Mouse (Mus musculus) kidney, postnatal 10 days (tissue): ENCODE results near the gene Pnma1.

Experiments used
- DNase-seq: peaks from one replicate; pipeline ENCODE4 v3.0.0; 2021; ENCODE audit warnings: mixed read lengths

Pnma1 gene

DNA sequence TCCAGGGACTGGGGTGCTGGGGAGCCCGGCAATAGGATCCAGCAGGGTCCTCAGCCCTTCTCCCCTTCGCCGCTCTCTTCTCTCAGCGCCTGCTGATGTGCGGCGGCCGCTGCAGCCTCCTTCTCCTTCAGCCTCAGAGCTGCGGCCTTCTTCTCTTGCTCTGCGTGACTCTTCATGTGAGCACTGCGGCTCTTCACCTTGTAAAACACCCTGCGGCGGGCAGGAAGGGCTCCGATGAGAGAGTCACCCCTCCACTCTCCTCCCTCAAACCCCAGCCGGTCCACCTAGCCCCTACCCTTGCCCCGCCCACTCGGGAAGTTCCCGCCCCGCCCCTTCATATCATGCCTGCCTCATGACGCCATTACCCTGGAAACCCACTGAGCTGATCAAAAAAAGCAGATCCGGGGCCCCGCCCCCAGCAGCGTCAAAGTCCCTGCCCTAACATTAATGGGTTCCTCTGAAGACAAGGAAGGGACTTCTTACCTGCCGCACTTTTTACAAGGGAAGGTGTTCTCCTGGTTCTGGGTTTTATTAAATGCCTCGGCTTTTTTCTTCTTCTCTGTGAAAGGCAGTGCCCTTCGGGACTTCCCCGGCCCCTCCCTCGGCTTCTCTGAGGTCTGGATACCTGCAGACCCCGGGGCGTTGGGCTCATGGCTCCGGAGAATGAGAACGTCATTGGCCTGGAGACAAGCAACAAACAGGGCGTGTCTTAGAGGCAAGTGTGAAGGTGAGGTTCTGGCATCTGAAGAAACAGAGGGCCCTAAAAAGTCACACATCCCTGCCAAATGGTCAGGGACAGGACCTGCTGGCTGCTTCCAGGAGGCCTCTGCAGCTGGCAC, 4.3 kb upstream of the Pnma1 start:
- no peak for DNase-seq

DNA sequence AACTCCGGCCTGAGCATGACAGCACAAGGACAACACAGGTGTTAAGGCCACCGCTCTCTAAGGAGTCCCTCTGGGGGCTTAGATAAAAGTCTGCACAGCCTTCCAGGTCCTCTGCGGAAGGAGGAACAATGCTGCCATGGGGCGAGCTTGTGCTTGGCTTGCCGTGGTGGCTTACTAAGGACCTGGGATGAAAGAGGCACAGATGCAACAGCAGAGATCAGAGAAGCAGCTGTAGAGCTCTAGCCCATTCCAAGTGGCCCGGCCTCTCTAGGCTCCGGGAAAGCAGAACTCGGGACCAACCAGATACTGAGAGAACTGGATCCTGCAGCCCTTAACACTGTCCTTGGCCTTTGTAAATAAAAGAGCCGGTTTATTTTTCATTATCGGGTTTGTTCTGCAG, 3.6 kb upstream of the Pnma1 start:
- DNase-seq: no peak

GRCm38 (mm10) chr12:84150976-84151375, 2.7 kb upstream of the Pnma1 start:
- no peak for DNase-seq

DNA sequence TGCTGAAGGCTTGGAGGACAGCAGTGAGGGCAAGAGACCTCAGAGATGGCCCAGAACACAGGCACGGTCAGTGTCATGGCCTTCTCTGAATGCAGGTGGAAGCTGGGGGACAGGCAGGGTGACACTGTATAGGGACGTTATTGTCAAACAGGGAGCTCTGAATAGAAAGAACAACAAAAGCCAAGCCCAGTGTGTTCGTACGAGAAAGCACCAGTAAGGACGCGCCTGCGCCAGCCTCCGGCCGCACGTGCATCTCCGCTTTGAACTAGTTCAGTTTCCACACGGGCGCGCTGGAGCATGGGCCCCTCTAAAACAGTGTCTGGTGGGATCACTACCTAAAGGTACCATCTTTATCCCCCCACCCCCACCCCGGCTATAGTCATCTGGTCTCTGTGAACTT, 1.7 kb upstream of the Pnma1 start:
- DNase-seq: no peak

GRCm38 (mm10) chr12:84148622-84149012, 328 bp upstream of the Pnma1 start:
- no peak for DNase-seq

GRCm38 (mm10) chr12:84142281-84143050, 5.8 kb downstream of the Pnma1 start:
- no peak for DNase-seq

DNA sequence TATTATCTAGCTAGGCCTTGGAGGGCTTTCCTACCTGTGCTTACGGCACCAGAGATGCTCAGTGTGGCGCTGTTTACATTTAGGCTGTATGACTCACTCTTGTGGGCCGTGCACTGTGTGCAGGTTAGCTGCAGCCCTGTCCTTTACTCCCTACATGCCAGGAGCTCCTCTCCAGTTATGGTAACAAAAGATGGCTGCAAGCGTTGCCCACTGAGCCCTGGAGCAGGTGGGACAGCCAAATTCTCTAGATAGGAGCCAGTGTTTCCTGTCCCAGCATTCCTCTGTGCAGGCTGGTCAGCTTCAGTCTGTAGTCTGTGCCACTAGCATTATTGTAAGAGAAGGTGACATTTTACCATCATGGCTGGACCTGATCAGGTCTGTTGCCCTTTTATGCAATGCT, 7.0 kb downstream of the Pnma1 start:
- no peak for DNase-seq

- no peak for DNase-seq
These were observed 8.2 kb downstream of the Pnma1 start for GRCm38 (mm10) chr12:84140135-84140534.

DNA sequence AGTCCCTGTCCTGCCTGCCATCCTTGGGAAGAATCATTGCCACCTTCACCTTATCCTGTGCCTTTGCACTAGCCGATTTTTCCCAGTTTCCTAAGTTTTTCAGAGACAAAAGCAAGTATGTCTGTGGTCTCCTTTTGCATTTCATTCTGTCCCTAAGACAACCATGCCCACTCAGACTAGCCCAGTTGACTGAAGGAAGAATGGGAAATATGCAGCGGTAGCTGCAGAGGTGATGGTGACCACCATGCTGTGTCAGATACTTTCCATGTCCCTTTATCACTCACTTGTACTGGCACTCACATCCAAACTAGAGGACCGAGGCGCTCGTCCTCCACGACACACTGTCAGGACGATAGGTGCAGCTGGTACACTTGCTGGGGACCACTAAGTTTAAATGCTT, 11.2 kb downstream of the Pnma1 start:
- DNase-seq: no peak

DNA sequence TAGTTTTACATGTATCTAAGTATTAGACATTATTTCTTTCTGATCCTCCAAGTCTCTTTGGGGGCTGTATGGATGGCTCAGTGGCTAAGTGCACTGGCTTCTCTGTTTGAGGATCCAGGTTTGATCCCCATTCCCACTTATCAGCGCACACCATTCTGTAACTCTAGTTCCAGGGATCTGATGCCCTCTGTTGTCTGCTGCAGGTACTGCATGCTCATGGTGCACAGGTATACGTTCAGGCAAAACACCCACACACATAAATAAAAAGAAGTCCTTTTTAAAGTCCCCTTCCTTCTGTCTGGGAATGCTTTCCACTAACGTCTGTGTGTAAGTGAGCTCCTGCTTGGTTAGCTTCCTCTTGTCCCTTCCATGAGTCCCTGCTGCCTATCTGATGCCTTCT, 16.0 kb downstream of the Pnma1 start:
- DNase-seq: peak; percentile 51

GRCm38 (mm10) chr12:84129931-84130330, 18.4 kb downstream of the Pnma1 start:
- no peak for DNase-seq

- no peak for DNase-seq
These were observed 19.7 kb downstream of the Pnma1 start for GRCm38 (mm10) chr12:84128576-84128975.

- no peak for DNase-seq
These were observed 21.4 kb downstream of the Pnma1 start for GRCm38 (mm10) chr12:84126899-84127298.

DNA sequence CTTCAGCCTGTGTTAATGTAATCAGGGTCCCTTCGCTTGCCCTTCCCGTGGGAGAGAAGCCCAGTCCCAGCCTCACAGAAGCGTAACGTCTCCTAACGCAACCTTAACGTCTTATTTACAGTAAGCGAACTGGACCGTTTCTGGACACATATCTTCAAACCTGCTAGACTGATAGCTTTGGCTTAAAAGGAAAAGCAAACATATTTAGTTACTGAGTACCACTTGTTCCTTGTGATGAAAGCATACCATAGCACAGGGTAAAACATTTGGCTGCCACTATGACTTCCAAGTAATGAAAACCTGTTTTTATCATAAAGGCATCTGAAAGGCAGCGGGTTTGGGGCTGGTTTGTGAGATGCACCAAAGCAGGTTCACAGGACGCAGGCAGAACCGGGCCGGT, 22.4 kb downstream of the Pnma1 start:
- DNase-seq: no peak

DNA sequence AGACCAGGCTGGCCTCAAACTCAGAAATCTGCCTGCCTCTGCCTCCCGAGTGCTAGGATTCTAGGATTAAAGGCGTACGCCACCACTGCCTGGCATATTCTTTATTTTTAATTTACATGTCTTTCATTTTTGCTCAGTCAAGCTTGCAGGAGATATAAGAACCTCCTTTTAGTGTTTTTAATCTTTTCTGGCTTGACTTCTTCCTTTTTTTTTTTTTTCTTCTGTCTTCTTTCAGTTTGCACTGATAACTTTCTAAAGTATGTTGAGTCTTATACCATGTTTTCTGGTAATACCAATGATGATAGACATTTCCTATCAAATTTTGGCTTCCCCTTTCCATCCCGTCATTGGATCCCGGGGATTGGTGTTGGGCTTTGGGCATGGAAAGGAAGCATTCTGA, 28.7 kb downstream of the Pnma1 start:
- DNase-seq: no peak

GRCm38 (mm10) chr12:84114153-84114994, 33.9 kb downstream of the Pnma1 start, which contains the start of gene Dnal1:
TSS of gene Dnal1 (plus strand) at chr12:84114366.
- DNase-seq: peak; percentile 95

GRCm38 (mm10) chr12:84113676-84114075, 34.6 kb downstream of the Pnma1 start:
- no peak for DNase-seq

DNA sequence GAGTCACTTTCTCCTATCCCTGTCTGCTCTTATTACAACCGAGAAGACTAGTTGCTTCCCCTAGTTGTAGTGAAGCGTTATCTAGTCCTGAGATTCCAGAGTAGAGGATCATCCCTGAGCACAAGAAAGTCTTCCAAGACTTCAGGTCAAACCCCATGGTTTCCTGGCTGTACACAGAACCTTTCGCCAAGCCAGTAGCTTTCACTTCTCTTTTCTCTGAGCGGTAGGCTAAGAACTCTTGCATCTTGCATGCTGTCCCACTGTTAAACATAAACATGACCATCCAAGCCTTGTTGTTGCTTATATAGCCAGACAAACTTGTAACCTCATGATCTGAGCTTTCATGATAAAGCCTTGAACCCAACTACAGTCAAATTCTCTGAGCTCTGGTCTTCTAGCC, 37.5 kb downstream of the Pnma1 start:
- DNase-seq: no peak

- DNase-seq: no peak
These were observed 38.4 kb downstream of the Pnma1 start for GRCm38 (mm10) chr12:84109924-84110323.

DNA sequence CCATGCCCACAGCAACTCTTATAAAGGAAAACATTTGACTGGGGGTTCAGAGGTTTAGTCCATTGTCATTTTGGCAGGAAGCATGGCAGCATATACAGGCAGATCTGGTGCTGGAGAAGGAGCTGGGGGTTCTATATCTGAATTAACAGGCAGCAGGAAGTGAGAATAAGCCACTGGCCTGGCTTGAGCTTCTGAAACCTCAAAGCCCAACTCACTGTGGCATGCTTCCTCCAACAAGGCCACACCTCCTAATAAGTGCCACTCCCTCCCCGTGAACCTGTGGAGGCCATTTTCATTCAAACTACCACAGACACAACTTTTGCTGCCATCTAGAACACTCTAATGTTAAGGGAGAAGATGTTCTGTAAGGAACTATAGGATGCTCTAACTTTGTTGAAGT, 40.6 kb downstream of the Pnma1 start:
- no peak for DNase-seq

DNA sequence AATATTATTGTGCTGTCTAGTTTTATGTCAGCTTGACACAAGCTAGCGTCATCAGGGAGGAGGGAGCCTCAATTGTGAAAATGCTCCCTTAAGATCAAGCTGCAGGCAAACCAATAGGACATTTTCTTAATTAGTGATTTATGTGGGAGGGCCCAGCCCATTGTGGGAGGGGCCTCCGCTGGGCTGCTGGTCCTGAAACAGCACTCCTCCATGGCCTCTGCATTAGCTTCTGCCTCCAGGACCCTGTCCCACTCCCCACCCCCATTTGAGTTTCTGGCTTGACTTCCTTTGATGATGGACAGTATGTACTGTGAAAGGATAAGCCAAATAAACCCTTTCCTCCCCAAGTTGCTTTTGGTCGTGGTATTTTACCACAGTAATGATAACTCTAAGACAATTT, 41.3 kb downstream of the Pnma1 start:
- peak; percentile 12 for DNase-seq

DNA sequence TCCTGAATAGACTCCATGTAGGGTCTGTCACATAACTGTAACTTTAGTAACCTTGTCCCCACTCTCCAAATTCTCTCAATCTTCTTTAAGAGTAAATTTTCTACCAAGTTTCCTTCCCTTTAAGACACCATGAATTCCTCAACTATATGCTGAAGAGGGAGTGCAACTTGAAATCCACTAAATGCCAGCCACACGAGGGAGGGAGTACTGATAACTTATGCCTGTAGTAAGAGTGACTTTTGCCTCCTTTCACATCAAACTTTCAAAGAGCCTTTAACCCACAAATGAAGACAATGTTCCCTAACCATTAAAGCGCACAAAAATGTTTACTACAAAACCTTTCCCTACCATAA, 46.8 kb downstream of the Pnma1 start:
- no peak for DNase-seq
